ENCODE assay signal across 22 mouse cellular contexts in the genomic region with DNA sequence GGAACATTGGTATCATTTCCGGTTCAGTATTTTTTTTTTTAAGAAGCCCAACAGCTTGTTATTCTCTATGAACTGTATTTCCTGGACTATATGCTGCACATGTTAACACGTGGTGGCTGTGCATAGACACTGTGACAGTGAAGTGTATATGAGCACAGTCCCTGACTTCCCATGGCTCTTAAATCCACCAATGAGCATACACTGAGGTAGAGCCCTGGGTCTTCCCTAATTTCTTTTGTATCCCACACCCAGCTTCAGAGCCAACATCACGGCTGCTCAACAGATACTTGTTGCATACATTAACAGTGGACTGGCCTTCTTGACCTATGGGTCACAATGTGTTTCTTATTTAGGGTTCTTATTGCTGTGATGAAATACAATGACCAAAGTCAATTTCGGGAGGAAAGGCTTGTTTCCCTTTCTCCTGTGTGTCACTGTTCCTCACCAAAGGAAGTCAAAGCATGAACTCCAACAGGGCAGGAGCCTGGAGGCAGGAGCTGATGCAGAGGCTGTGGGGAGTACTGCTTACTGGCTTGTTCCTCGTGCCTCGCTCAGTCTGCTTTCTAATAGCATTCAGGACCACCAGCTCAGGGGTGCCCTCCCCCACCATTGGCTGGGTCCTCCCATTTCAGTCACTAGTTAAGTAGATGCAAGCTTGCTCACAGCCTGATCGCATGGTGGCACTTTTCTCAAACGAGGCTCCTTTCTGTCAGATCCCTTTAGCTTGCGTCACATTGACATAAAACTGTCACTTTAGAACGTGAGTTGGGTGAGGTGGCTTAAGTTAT.
DNase-seq lines count a peak whose midpoint lies in the region; ATAC-seq lines count a peak whose summit lies in the region.
"Had no signal": no experiment of that assay in that cellular context is flagged by ENCODE, and none has a peak within 500 bp of the region (broad histone marks: within the 10 kb centered on the region; RNA-seq: fewer than 3 reads in every experiment).

No protein-coding gene starts in this region.

- DNase-seq in hindbrain, embryonic 11.5 days (ENCODE audit: low spot score): peak; percentile 30
- DNase-seq in embryo, embryonic 10.5 days (ENCODE audit: low spot score): peak; percentile 66
- peak; percentile 56 for DNase-seq in forebrain, embryonic 11.5 days (ENCODE audit: low spot score)
- peak; percentile 58 for DNase-seq in limb, embryonic 10.5 days (ENCODE audit: low spot score)
- no peak for DNase-seq in urinary bladder, adult 18-20 months (ENCODE audit: low spot score in 2 of 2)
- no peak for DNase-seq in thymus, postnatal 4 days
- DNase-seq: cerebellum, adult 11 months; cerebellum, postnatal 10 days; gastrocnemius, postnatal 14 days; heart, adult 2 months; heart, postnatal 4 days; kidney, adult 18-20 months; kidney, postnatal 14 days; lung, adult 18-20 months; lung, postnatal 4 days had no signal

- no peak overlapping the region for H3K27ac ChIP-seq in hindbrain, embryonic 11.5 days (ENCODE audit: low read depth, low read length)
- no peak overlapping the region for H3K27ac ChIP-seq in hindbrain, embryonic 12.5 days
- no peak overlapping the region for H3K27ac ChIP-seq in forebrain, embryonic 11.5 days (ENCODE audit: low read depth, low read length)
- H3K27ac ChIP-seq in limb, embryonic 10.5 days: peak overlapping the region; percentile 50
- H3K27ac ChIP-seq: heart, adult 2 months; heart, embryonic 15.5 days had no signal

- H3K36me3 ChIP-seq in hindbrain, embryonic 11.5 days (ENCODE audit: control insufficient read depth, insufficient read depth, low read length): no peaks in the 10 kb centered on the region
- H3K36me3 ChIP-seq in hindbrain, embryonic 12.5 days: no peaks in the 10 kb centered on the region
- no peaks in the 10 kb centered on the region for H3K36me3 ChIP-seq in forebrain, embryonic 11.5 days (ENCODE audit: control insufficient read depth, insufficient read depth, low read length)
- no peaks in the 10 kb centered on the region for H3K36me3 ChIP-seq in limb, embryonic 10.5 days
- H3K36me3 ChIP-seq: G1E; heart, embryonic 15.5 days had no signal

- H3K9me3 ChIP-seq in hindbrain, embryonic 11.5 days (ENCODE audit: control insufficient read depth, low read length): no peaks in the 10 kb centered on the region
- H3K9me3 ChIP-seq in hindbrain, embryonic 12.5 days (replicated peaks): no peaks in the 10 kb centered on the region
- no peaks in the 10 kb centered on the region for H3K9me3 ChIP-seq in forebrain, embryonic 11.5 days (ENCODE audit: control insufficient read depth, low read length)
- H3K9me3 ChIP-seq in limb, embryonic 10.5 days (replicated peaks): no peaks in the 10 kb centered on the region
- H3K9me3 ChIP-seq: heart, embryonic 15.5 days had no signal

- no peak overlapping the region for H3K4me3 ChIP-seq in hindbrain, embryonic 11.5 days (ENCODE audit: low read depth, low read length)
- H3K4me3 ChIP-seq in hindbrain, embryonic 12.5 days: no peak overlapping the region
- no peak overlapping the region for H3K4me3 ChIP-seq in forebrain, embryonic 11.5 days (ENCODE audit: low read depth, low read length)
- no peak overlapping the region for H3K4me3 ChIP-seq in limb, embryonic 10.5 days
- H3K4me3 ChIP-seq: erythroblast, embryonic 14.5 days; heart, adult 2 months; heart, embryonic 15.5 days; layer of hippocampus, adult 2 months; myocyte had no signal

- ATAC-seq in hindbrain, embryonic 11.5 days (ENCODE audit: low FRiP score): no peak
- ATAC-seq in hindbrain, embryonic 12.5 days (ENCODE audit: low FRiP score): no peak
- ATAC-seq in forebrain, embryonic 11.5 days (replicated peaks; ENCODE audit: low FRiP score): no peak
- ATAC-seq: activated CD4-positive, CD25-positive, alpha-beta regulatory T cell, adult 4 months had no signal

- H3K4me1 ChIP-seq in hindbrain, embryonic 11.5 days (replicated peaks; ENCODE audit: control insufficient read depth, insufficient read depth, low read length): no peaks in the 10 kb centered on the region; the same call in 1 of the 2 replicates
- peaks cover 7% of the 10 kb centered on the region for H3K4me1 ChIP-seq in hindbrain, embryonic 12.5 days
- no peaks in the 10 kb centered on the region for H3K4me1 ChIP-seq in forebrain, embryonic 11.5 days (replicated peaks; ENCODE audit: control insufficient read depth, insufficient read depth, low read length)
- H3K4me1 ChIP-seq in limb, embryonic 10.5 days: peaks cover 25% of the 10 kb centered on the region
- H3K4me1 ChIP-seq: heart, embryonic 15.5 days had no signal

- no peak overlapping the region for H3K4me2 ChIP-seq in hindbrain, embryonic 11.5 days (replicated peaks; ENCODE audit: low read depth, low read length)
- H3K4me2 ChIP-seq in hindbrain, embryonic 12.5 days (replicated peaks): no peak overlapping the region
- H3K4me2 ChIP-seq in forebrain, embryonic 11.5 days (ENCODE audit: low read depth, low read length, severe bottlenecking): no peak overlapping the region
- H3K4me2 ChIP-seq: heart, embryonic 15.5 days had no signal

- H3K9ac ChIP-seq in hindbrain, embryonic 11.5 days (ENCODE audit: low read depth, low read length): no peak overlapping the region
- no peak overlapping the region for H3K9ac ChIP-seq in hindbrain, embryonic 12.5 days
- no peak overlapping the region for H3K9ac ChIP-seq in forebrain, embryonic 11.5 days (ENCODE audit: low read length)
- H3K9ac ChIP-seq: heart, embryonic 15.5 days had no signal

- WGBS in hindbrain, embryonic 11.5 days: 45% methylated on average over 10 of the region's 10 CpGs
- WGBS in hindbrain, embryonic 12.5 days: 45% methylated on average over 10 of the region's 10 CpGs
- 58% methylated on average over 10 of the region's 10 CpGs for WGBS in forebrain, embryonic 11.5 days
- 25% methylated on average over 10 of the region's 10 CpGs for WGBS in limb, embryonic 10.5 days

- H3K27me3 ChIP-seq in hindbrain, embryonic 11.5 days (ENCODE audit: control insufficient read depth, insufficient read depth, low read length): no peaks in the 10 kb centered on the region
- H3K27me3 ChIP-seq in hindbrain, embryonic 12.5 days: no peaks in the 10 kb centered on the region
- H3K27me3 ChIP-seq in forebrain, embryonic 11.5 days (ENCODE audit: control insufficient read depth, insufficient read depth, low read length): no peaks in the 10 kb centered on the region
- no peaks in the 10 kb centered on the region; the same call in 1 of the 2 replicates for H3K27me3 ChIP-seq in limb, embryonic 10.5 days (ENCODE audit: low read depth, poor library complexity, severe bottlenecking)
- H3K27me3 ChIP-seq: heart, embryonic 15.5 days had no signal

Comparison
In these comparisons a context has a peak if more than half of its experiments do, and no peak if none do; other contexts are left out.
1. DNase-seq: peak in hindbrain, embryonic 11.5 days (single experiment), embryo, embryonic 10.5 days (single experiment), forebrain, embryonic 11.5 days (single experiment) and limb, embryonic 10.5 days (single experiment); none in urinary bladder, adult 18-20 months (0 of 2) and thymus, postnatal 4 days (single experiment).